Comparison of ENCODE assay signal across 8 mouse cellular contexts in genomic region chr2:151962474-151962873, GRCm38 (mm10). TPM values are rescaled to one million over a fixed set of nuclear protein-coding genes. Genes with fewer than 3 reads are reported as not detected.
DNase-seq lines count a peak whose midpoint lies in the region; ATAC-seq and TF ChIP-seq lines count a peak whose summit lies in the region.

No protein-coding gene starts in this region.

- no peak for TF ChIP-seq CTCF in cerebellum, adult 2 months (IDR thresholded peaks at IDR 0.05; ENCODE audit: borderline replicate concordance, insufficient read depth, low read depth, low read length)

- no peak overlapping the region for H3K27ac ChIP-seq in cerebellum, adult 2 months (ENCODE audit: insufficient read depth, low read length)
- no peak overlapping the region for H3K27ac ChIP-seq in heart, embryonic 14.5 days (replicated peaks in 1 of 2; ENCODE audit: control insufficient read depth in 1 of 2, insufficient read depth in 1 of 2, low read depth in 2 of 2, low read length in 2 of 2)
- peak overlapping the region; percentile 37; the same call in 1 of the 2 replicates for H3K27ac ChIP-seq in lung, embryonic 15.5 days

- no peak overlapping the region for H3K9ac ChIP-seq in heart, embryonic 14.5 days (ENCODE audit: low read length)
- H3K9ac ChIP-seq in lung, embryonic 15.5 days = no peak overlapping the region

- DNase-seq in frontal cortex, postnatal 10 days (ENCODE audit: low spot score in 2 of 2) = no peak
- DNase-seq in cerebellum, adult 2 months = peak; percentile 82 to 89
- DNase-seq in kidney, postnatal 4 days = peak; percentile 52 to 69
- peak; percentile 78 for DNase-seq in telencephalon, adult 2 months (ENCODE audit: low read depth, low spot score)
- no peak for DNase-seq in natural killer cell, adult 2 months (ENCODE audit: low spot score in 2 of 2)

- no peaks in the 10 kb centered on the region for H3K9me3 ChIP-seq in heart, embryonic 14.5 days (ENCODE audit: control insufficient read depth, low read length)
- H3K9me3 ChIP-seq in lung, embryonic 15.5 days = no peaks in the 10 kb centered on the region

- peak overlapping the region; percentile 7 for H3K4me3 ChIP-seq in cerebellum, adult 2 months (replicated peaks; ENCODE audit: insufficient read depth, low read depth, low read length)
- no peak overlapping the region for H3K4me3 ChIP-seq in heart, embryonic 14.5 days (ENCODE audit: control insufficient read depth in 1 of 2, insufficient read depth in 1 of 2, low read depth in 1 of 2, low read length in 2 of 2)
- no peak overlapping the region for H3K4me3 ChIP-seq in lung, embryonic 15.5 days

- H3K4me2 ChIP-seq in heart, embryonic 14.5 days (ENCODE audit: low read length) = 0 out of 2 replicates have a peak overlapping the region, but pooled peaks have one; percentile 11
- H3K4me2 ChIP-seq in lung, embryonic 15.5 days = no peak overlapping the region

- no peak for TF ChIP-seq POLR2A in cerebellum, adult 2 months (IDR thresholded peaks at IDR 0.05; ENCODE audit: borderline replicate concordance, insufficient read depth, low read length)

- H3K36me3 ChIP-seq in heart, embryonic 14.5 days (ENCODE audit: control insufficient read depth, insufficient read depth, low read length) = no peaks in the 10 kb centered on the region
- no peaks in the 10 kb centered on the region for H3K36me3 ChIP-seq in lung, embryonic 15.5 days

- WGBS in cerebellum, adult 2 months = 15% methylated on average over 10 of the region's 10 CpGs
- WGBS in heart, embryonic 14.5 days = 52% methylated on average over 10 of the region's 10 CpGs
- WGBS in lung, embryonic 15.5 days = 14% methylated on average over 10 of the region's 10 CpGs

- no peaks in the 10 kb centered on the region; the same call in 1 of the 2 replicates for H3K27me3 ChIP-seq in cerebellum, adult 2 months (ENCODE audit: control insufficient read depth, insufficient read depth, low read length)
- H3K27me3 ChIP-seq in heart, embryonic 14.5 days (ENCODE audit: control insufficient read depth, insufficient read depth, low read length) = no peaks in the 10 kb centered on the region
- no peaks in the 10 kb centered on the region for H3K27me3 ChIP-seq in lung, embryonic 15.5 days

- peak; percentile 83 for ATAC-seq in frontal cortex, adult (ENCODE audit: low TSS enrichment)
- ATAC-seq in heart, embryonic 14.5 days (ENCODE audit: insufficient number of reproducible peaks, insufficient read depth, low FRiP score, low read depth) = peak; percentile 66; the same call in 1 of the 2 replicates
- ATAC-seq in lung, embryonic 15.5 days (ENCODE audit: borderline replicate concordance, extremely low read depth, low FRiP score, low TSS enrichment) = peak; percentile 83; the same call in 1 of the 2 replicates

- peaks cover 3% of the 10 kb centered on the region for H3K4me1 ChIP-seq in cerebellum, adult 2 months (ENCODE audit: control insufficient read depth, insufficient read depth, low read length)
- H3K4me1 ChIP-seq in heart, embryonic 14.5 days (ENCODE audit: control insufficient read depth in 2 of 2, insufficient read depth in 2 of 2, low read length in 2 of 2) = peaks cover 27 to 32% of the 10 kb centered on the region in 2 experiments
- peaks cover 20% of the 10 kb centered on the region for H3K4me1 ChIP-seq in lung, embryonic 15.5 days

RNA-seq across cellular contexts. Expression of gene Fam110a, which starts 17.5 kb away (rescaled TPM):
- 8.3 and 8.9 TPM in 2 replicates for polyA plus RNA-seq in cerebellum, adult 2 months (2012; rRNA removed)
- polyA plus RNA-seq in heart, embryonic 14.5 days (2014; fragmentation: Nextera tagmentation; extraction: Ambion mirVana) = 8.3 and 9.3 TPM in 2 replicates
- polyA plus RNA-seq in lung, embryonic 15.5 days (2015; fragmentation: Nextera tagmentation; extraction: Ambion mirVana) = 32.5 and 34.1 TPM in 2 replicates

RNA-seq across cellular contexts. Expression of gene Slc52a3, which starts 33.8 kb away (rescaled TPM):
- 2.1 and 2.6 TPM in 2 replicates for polyA plus RNA-seq in cerebellum, adult 2 months (2012; rRNA removed)
- polyA plus RNA-seq in heart, embryonic 14.5 days (2014; fragmentation: Nextera tagmentation; extraction: Ambion mirVana) = 0.09 and 0.22 TPM in 2 replicates
- 2.7 and 2.8 TPM in 2 replicates for polyA plus RNA-seq in lung, embryonic 15.5 days (2015; fragmentation: Nextera tagmentation; extraction: Ambion mirVana)

RNA-seq across cellular contexts. Expression of gene Angpt4, which starts 51.5 kb away (rescaled TPM):
- polyA plus RNA-seq in cerebellum, adult 2 months (2012; rRNA removed) = 0.23 and 0.25 TPM in 2 replicates
- 0.32 TPM in 1 of 2 replicates, not detected in the other for polyA plus RNA-seq in heart, embryonic 14.5 days (2014; fragmentation: Nextera tagmentation; extraction: Ambion mirVana)
- polyA plus RNA-seq in lung, embryonic 15.5 days (2015; fragmentation: Nextera tagmentation; extraction: Ambion mirVana) = 0.43 and 0.62 TPM in 2 replicates

Comparison
In these comparisons a context has a peak if more than half of its experiments do, and no peak if none do; other contexts are left out.
1. DNase-seq: peak in cerebellum, adult 2 months (2 of 2), kidney, postnatal 4 days (2 of 2) and telencephalon, adult 2 months (single experiment); none in frontal cortex, postnatal 10 days (0 of 2) and natural killer cell, adult 2 months (0 of 2).
2. Peak in every context shown above with its lines, with median percentiles within 50 percentile points of each other: ATAC-seq.